Mouse (Mus musculus): ENCODE measurements around the gene Drc3.

- TF ChIP-seq CTCF (conservative IDR thresholded peaks at IDR 0.05; ENCODE audit: low read length) (no peak), POU5F1 (IDR thresholded peaks at IDR 0.05; ENCODE audit: borderline replicate concordance, low read length) (no peak), NANOG (IDR thresholded peaks at IDR 0.05; ENCODE audit: borderline replicate concordance, low read length) (no peak)
Measured at GRCm38 (mm10) chr11:60426417-60426816, 73.3 kb downstream of the Drc3 start.
